Mouse (Mus musculus) erythroid progenitor cell, adult 5-6 weeks (primary cell): ENCODE measurements around the gene Chchd10. TPM values are rescaled to one million over a fixed set of nuclear protein-coding genes. Genes with fewer than 3 reads are reported as not detected.

Experiments used
- ATAC-seq: replicated peaks from 2 replicates; pipeline ENCODE4 v1.8.0; 2016; ENCODE audit warnings: moderate number of reproducible peaks, mild to moderate bottlenecking, moderate TSS enrichment, inconsistent platforms; ENCODE audit not compliant: poor library complexity, low FRiP score, severe bottlenecking
- total RNA-seq, 2 experiments: library from RNA; stranded (forward) in 1 of 2; stranded (reverse) in 1 of 2; fragments of 150-400 nt in 1 of 2; fragments of 186-747, 209-891 nt in 1 of 2; gene quantifications; 2 replicates each; pipeline versions ENCODE4 v1.2.3 to v1.2.4; 2015 to 2017; ENCODE audit warnings: low replicate concordance in 2 of 2

Gene Chchd10
- total RNA-seq, 2 experiments from 2014 or later: 40.2 to 101 TPM

DNA sequence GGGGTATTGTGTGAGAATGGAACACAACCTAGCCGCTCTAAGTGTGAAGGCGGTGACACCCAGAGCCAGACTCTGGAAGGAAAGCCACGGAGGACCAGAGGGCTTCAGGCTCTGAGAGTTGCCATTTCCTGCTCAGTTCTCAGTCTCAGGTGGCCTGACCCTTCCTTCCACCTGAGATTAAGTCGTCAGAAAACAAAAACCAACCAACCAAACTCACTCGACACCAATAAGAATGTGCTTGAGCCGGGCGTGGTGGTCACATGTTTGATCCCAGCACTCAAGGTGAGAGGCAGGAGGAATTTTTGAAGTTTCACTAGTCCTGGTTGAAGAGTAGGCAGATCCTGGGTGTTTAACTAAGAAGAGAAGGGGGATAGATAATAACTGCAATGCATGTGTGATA, 13.0 kb downstream of the Chchd10 start:
- no peak for ATAC-seq

DNA sequence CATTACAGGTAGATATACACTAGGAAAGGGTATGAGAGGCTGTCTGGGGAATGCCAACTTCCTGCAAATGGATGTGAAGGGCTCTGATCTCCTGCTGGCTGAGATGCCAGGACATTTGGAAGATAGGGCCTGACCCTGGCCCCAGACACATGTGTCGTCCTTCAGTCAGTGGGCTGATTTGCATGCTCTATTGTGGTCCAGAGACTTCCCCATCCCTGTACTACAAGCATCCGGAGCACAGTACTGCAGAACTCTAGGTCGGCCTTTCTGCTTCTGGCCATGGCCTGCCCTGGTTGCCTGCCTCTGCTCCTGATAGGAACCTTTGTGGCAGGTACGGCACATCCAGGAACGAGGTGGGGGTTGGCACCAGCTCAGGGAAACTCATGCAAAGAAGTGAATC, 15.1 kb downstream of the Chchd10 start:
- no peak for ATAC-seq

DNA sequence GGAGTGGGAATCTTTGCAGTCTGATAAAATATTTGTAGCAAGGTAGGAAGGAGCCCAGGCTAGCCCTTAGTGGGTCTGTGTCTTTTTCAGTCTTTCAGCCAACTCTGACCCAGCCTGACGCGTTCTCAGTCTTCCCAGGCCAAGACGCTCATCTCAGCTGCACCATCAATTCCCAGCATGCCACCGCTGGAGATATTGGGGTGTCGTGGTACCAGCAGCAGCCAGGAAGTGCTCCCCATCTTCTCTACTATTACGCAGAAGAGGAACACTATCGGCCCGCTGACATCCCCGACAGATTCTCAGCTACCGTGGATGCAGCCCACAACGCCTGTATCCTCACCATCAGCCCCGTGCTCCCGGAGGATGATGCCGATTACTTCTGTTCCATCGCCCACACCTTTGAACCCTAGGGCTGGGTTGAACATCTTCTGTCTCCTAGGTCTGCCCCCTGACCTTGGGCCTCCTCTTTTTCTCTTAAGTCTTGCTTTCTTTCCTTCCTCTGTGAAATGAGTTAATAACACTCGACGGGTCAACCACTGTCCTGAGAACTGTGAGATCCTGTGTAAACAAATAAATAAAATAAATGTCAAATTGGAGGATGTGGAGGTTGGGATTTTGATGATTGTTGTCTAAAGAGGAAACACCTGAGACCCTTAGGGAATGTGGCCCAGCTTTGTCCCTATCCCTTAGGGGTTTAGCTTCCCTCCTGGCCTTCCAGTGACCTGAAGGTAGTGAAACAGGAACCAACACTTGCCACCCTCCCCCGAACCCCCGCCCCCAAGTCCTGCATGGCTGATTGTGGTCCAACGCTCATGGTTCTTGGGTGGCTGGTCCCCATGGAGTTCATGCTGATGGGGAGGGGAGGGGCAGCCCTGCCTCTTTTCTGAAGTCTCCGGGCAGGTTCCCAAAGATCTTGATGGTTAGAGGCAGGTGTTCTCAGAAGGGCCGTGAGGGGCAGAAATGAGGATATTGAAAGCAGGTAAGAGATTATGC, 16.4 kb downstream of the Chchd10 start:
- ATAC-seq: no peak

DNA sequence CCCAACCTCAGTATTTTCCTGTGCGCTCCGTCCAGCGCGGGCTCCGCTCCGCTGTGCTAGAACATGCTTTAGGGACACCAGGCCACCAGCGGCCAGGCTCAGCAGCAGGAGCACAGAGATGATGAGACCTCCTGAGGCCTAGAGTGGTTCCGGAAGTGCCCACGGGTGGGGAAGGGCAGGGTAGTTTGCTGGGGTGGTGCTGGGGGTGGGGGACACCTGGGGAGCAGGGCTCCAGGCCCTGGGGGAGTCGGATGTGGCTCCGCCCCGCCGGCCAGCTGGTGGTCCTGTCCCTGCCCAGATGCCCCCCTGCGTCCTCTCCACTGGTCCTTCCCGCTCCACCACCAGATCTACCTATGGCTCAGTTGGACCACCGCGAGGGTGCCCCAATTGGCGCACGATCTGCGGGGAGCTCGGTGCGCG, 17.9 kb downstream of the Chchd10 start:
- 0 out of 2 replicates have a peak, but pooled peaks have one; percentile 15 for ATAC-seq

GRCm38 (mm10) chr10:75951424-75952050, 18.6 kb downstream of the Chchd10 start:
- peak; percentile 82 for ATAC-seq

- no peak for ATAC-seq
These were observed 21.5 kb downstream of the Chchd10 start, which contains the start of gene Gm5134 for GRCm38 (mm10) chr10:75954381-75954811. Gene Gm5134 (plus strand): TSS chr10:75954514.

DNA sequence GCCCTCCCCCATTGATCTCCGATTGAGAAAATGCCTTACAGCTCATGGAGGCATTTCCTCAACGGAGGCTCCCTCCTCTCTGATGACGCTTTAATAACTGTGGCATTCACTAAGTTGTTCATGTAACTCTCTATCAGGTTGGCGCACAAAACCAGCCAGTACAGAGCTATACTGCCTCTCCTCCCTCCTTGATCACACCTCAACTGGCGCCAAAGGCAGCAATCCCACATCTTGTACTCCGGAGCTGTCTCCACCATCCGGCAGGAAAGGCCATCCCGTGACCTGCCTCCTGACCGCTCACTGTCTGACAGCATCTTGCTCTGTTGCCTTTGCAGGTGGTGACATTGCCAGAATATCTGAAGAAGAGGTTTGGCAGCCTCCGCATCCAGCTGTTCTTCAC, 40.9 kb downstream of the Chchd10 start:
- no peak for ATAC-seq

DNA sequence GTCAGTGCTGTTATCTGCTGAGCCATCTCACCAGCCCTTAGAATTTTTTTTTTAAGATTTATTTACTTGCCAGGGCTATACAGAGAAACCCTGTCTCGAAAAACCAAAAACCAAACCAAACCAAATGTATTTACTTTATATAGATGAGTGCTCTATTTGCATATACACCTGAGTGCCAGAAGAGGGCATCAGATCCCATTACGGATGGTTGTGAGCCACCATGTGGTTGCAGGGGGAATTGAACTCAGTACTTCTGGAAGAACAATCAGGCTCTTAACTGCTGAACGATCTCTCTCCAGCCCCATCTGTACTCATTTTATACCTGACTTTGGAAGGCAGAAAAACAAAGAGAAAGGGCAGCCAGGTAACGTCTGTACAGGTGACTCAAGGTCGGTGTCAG, 42.3 kb downstream of the Chchd10 start:
- ATAC-seq: no peak

- ATAC-seq: no peak
These were observed 45.3 kb downstream of the Chchd10 start for GRCm38 (mm10) chr10:75978119-75978834.

GRCm38 (mm10) chr10:75978835-75979157, 45.9 kb downstream of the Chchd10 start:
- ATAC-seq: no peak

- no peak for ATAC-seq
These were observed 46.5 kb downstream of the Chchd10 start for GRCm38 (mm10) chr10:75979432-75979831.

Other genes starting within 250 kb of the Chchd10 start
- 108 and 136 TPM in 2 replicates for gene Cabin1, start 168.8 kb upstream of the Chchd10 start, total RNA-seq (2015; ENCODE audit: low replicate concordance)
- 115 and 143 TPM in 2 replicates for gene Cabin1, start 168.8 kb upstream of the Chchd10 start, total RNA-seq (2017; ENCODE audit: low replicate concordance)
- 33.5 TPM in 1 of 2 replicates, not detected in the other for gene Ddt, start 159.7 kb upstream of the Chchd10 start, total RNA-seq (2015; ENCODE audit: low replicate concordance)
- gene Ddt, start 159.7 kb upstream of the Chchd10 start, total RNA-seq (2017; ENCODE audit: low replicate concordance): not detected in 2 replicates
- not detected in 2 replicates for gene Gm20441, start 152.2 kb upstream of the Chchd10 start, total RNA-seq (2015; ENCODE audit: low replicate concordance)
- gene Gm20441, start 152.2 kb upstream of the Chchd10 start, total RNA-seq (2017; ENCODE audit: low replicate concordance): not detected in 2 replicates
- gene Gstt3, start 151.7 kb upstream of the Chchd10 start, total RNA-seq (2015; ENCODE audit: low replicate concordance): 1.3 TPM in 1 of 2 replicates, not detected in the other
- 0.13 TPM in 1 of 2 replicates, not detected in the other for gene Gstt3, start 151.7 kb upstream of the Chchd10 start, total RNA-seq (2017; ENCODE audit: low replicate concordance)
- 25.6 and 29.3 TPM in 2 replicates for gene Gstt1, start 134.5 kb upstream of the Chchd10 start, total RNA-seq (2015; ENCODE audit: low replicate concordance)
- 18.0 and 25.6 TPM in 2 replicates for gene Gstt1, start 134.5 kb upstream of the Chchd10 start, total RNA-seq (2017; ENCODE audit: low replicate concordance)
- gene Gstt4, start 110.6 kb upstream of the Chchd10 start, total RNA-seq (2015; ENCODE audit: low replicate concordance): not detected in 2 replicates
- not detected in 2 replicates for gene Gstt4, start 110.6 kb upstream of the Chchd10 start, total RNA-seq (2017; ENCODE audit: low replicate concordance)
- gene Gstt2, start 95.7 kb upstream of the Chchd10 start, total RNA-seq (2015; ENCODE audit: low replicate concordance): 18.4 and 20.5 TPM in 2 replicates
- gene Gstt2, start 95.7 kb upstream of the Chchd10 start, total RNA-seq (2017; ENCODE audit: low replicate concordance): 9.8 and 42.0 TPM in 2 replicates
- 49.4 and 54.9 TPM in 2 replicates for gene Mif, start 72.9 kb upstream of the Chchd10 start, total RNA-seq (2015; ENCODE audit: low replicate concordance)
- gene Mif, start 72.9 kb upstream of the Chchd10 start, total RNA-seq (2017; ENCODE audit: low replicate concordance): 14.8 and 26.6 TPM in 2 replicates
- gene Derl3, start 39.7 kb upstream of the Chchd10 start, total RNA-seq (2015; ENCODE audit: low replicate concordance): not detected in 2 replicates
- gene Derl3, start 39.7 kb upstream of the Chchd10 start, total RNA-seq (2017; ENCODE audit: low replicate concordance): not detected in 2 replicates
- 50.1 and 67.9 TPM in 2 replicates for gene Smarcb1, start 11.5 kb upstream of the Chchd10 start, total RNA-seq (2015; ENCODE audit: low replicate concordance)
- 32.1 and 39.3 TPM in 2 replicates for gene Smarcb1, start 11.5 kb upstream of the Chchd10 start, total RNA-seq (2017; ENCODE audit: low replicate concordance)
- 0.72 TPM in 1 of 2 replicates, not detected in the other for gene Mmp11, start 3.4 kb downstream of the Chchd10 start, total RNA-seq (2015; ENCODE audit: low replicate concordance)
- gene Mmp11, start 3.4 kb downstream of the Chchd10 start, total RNA-seq (2017; ENCODE audit: low replicate concordance): 0.68 TPM in 1 of 2 replicates, not detected in the other
- 525 and 583 TPM in 2 replicates for gene Gm867, start 7.5 kb downstream of the Chchd10 start, total RNA-seq (2015; ENCODE audit: low replicate concordance)
- gene Gm867, start 7.5 kb downstream of the Chchd10 start, total RNA-seq (2017; ENCODE audit: low replicate concordance): 86.0 and 101 TPM in 2 replicates
- 85.1 and 89.7 TPM in 2 replicates for gene Vpreb3, start 9.9 kb downstream of the Chchd10 start, total RNA-seq (2015; ENCODE audit: low replicate concordance)
- 31.5 and 39.7 TPM in 2 replicates for gene Vpreb3, start 9.9 kb downstream of the Chchd10 start, total RNA-seq (2017; ENCODE audit: low replicate concordance)
- not detected in 2 replicates for gene Gm5134, start 21.4 kb downstream of the Chchd10 start, total RNA-seq (2015; ENCODE audit: low replicate concordance)
- not detected in 2 replicates for gene Gm5134, start 21.4 kb downstream of the Chchd10 start, total RNA-seq (2017; ENCODE audit: low replicate concordance)
- gene Zfp280b, start 99.5 kb downstream of the Chchd10 start, total RNA-seq (2015; ENCODE audit: low replicate concordance): 10.1 and 12.3 TPM in 2 replicates
- 3.0 and 3.7 TPM in 2 replicates for gene Zfp280b, start 99.5 kb downstream of the Chchd10 start, total RNA-seq (2017; ENCODE audit: low replicate concordance)
- not detected in 2 replicates for gene Slc5a4b, start 177.8 kb downstream of the Chchd10 start, total RNA-seq (2015; ENCODE audit: low replicate concordance)
- gene Slc5a4b, start 177.8 kb downstream of the Chchd10 start, total RNA-seq (2017; ENCODE audit: low replicate concordance): not detected in 2 replicates
- not detected in 2 replicates for gene Slc5a4a, start 214.3 kb downstream of the Chchd10 start, total RNA-seq (2015; ENCODE audit: low replicate concordance)
- gene Slc5a4a, start 214.3 kb downstream of the Chchd10 start, total RNA-seq (2017; ENCODE audit: low replicate concordance): not detected in 2 replicates